Mouse (Mus musculus): Measurements from ENCODE around the gene Cc2d1a.

DNA sequence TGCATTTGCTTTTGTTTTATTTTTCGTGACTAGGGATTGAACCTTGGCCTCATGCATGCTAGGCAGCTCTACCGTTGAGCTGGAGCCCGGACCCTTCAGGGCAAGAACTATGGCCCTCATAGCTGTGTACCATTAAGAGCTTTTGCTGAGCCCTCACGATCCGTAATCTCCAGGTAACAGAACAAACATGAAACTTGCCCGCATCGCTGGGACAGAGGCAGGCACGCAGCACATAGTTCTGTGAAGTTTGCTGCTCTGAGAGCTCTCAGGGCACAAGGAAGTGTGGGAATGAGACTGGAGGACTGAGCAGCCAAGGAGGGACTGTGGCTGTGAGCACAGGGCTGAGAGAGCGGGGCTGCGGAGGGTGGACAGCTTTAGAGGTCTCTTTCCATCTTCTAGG lies 40.9 kb upstream of the Cc2d1a start:
- TF ChIP-seq CTCF (IDR thresholded peaks at IDR 0.05; ENCODE audit: low read depth, low read length) (no peak), POLR2A (IDR thresholded peaks at IDR 0.05; ENCODE audit: insufficient read depth, low read length) (no peak)

Data from ES-Bruce4 (cell line).